Mouse (Mus musculus) stomach, postnatal 0 days (tissue): ENCODE measurements around the gene Kctd4. TPM values are rescaled to one million over a fixed set of nuclear protein-coding genes. Genes with fewer than 3 reads are reported as not detected.
A peak's percentile ranks its signal among the peaks of the same experiment; 100 is the strongest.

Source experiments
- ATAC-seq: fragments of 200-750 bp; cut with Nextera tagmentation; 2 replicates; pipeline ENCODE4 v1.8.0; 2017; ENCODE audit not compliant: low FRiP score, low TSS enrichment
- DNase-seq: peaks from one replicate; pipeline ENCODE4 v3.0.0-alpha.2; 2016; ENCODE audit warnings: low spot score
- H3K27ac ChIP-seq: fragments of 300-500 bp; sonication (generic); replicated peaks from 2 replicates; pipeline ENCODE4 v1.5.1; 2014; ENCODE audit warnings: mild to moderate bottlenecking, control low read depth
- H3K27me3 ChIP-seq: fragments of 300-500 bp; sonication (generic); 2 replicates; pipeline ENCODE4 v1.6.1; 2014; ENCODE audit warnings: low read length; ENCODE audit not compliant: control insufficient read depth, insufficient read depth
- H3K36me3 ChIP-seq: fragments of 300-500 bp; sonication (generic); 2 replicates; pipeline ENCODE4 v1.6.1; 2014; ENCODE audit warnings: low read length, mixed read lengths; ENCODE audit not compliant: control insufficient read depth, insufficient read depth
- H3K4me1 ChIP-seq: fragments of 300-500 bp; sonication (generic); replicated peaks from 2 replicates; pipeline ENCODE4 v1.6.1; 2014; ENCODE audit warnings: antibody characterized with exemption; ENCODE audit not compliant: control insufficient read depth, insufficient read depth
- H3K4me2 ChIP-seq: fragments of 300-500 bp; sonication (generic); replicated peaks from 2 replicates; pipeline ENCODE4 v1.6.1; 2014; ENCODE audit warnings: low read depth, mild to moderate bottlenecking, control low read depth, moderate library complexity
- H3K4me3 ChIP-seq: fragments of 300-500 bp; sonication (generic); 2 replicates; pipeline ENCODE4 v1.5.1; 2014; ENCODE audit warnings: low read depth, low read length, control low read depth
- H3K9ac ChIP-seq: fragments of 300-500 bp; sonication (generic); 2 replicates; pipeline ENCODE4 v1.6.1; 2014; ENCODE audit warnings: mild to moderate bottlenecking, low read length, control low read depth, mixed read lengths
- H3K9me3 ChIP-seq: fragments of 300-500 bp; sonication (generic); 2 replicates; pipeline ENCODE4 v1.6.1; 2016; ENCODE audit warnings: low read length; ENCODE audit not compliant: control insufficient read depth
- CTCF ChIP-seq: IDR thresholded peaks from 2 replicates; pipeline ENCODE4 v1.5.1; 2016; ENCODE audit warnings: antibody characterized with exemption, low read depth, mild to moderate bottlenecking, moderate library complexity
- EP300 ChIP-seq: optimal IDR thresholded peaks from 2 replicates; pipeline ENCODE3; 2016; ENCODE audit warnings: antibody characterized with exemption
- WGBS: fragments of 180-500 bp; shearing (Covaris S2); extraction: QIAGEN DNeasy Blood & Tissue Kit; methylation state at CpG from one replicate; pipeline ENCODE4 v1.1.7; 2014; 5-methylcytosine and 5-hydroxymethylcytosine counted together
- polyA plus RNA-seq: library from polyadenylated mRNA; unstranded; fragments of >200 nt; fragmentation: Nextera tagmentation; extraction: Ambion mirVana; gene quantifications from 2 replicates; pipeline ENCODE4 v1.2.1, GENCODE M21; 2015

Kctd4 gene
- polyA plus RNA-seq, 1 experiment from 2014 or later: 10.4 TPM

DNA sequence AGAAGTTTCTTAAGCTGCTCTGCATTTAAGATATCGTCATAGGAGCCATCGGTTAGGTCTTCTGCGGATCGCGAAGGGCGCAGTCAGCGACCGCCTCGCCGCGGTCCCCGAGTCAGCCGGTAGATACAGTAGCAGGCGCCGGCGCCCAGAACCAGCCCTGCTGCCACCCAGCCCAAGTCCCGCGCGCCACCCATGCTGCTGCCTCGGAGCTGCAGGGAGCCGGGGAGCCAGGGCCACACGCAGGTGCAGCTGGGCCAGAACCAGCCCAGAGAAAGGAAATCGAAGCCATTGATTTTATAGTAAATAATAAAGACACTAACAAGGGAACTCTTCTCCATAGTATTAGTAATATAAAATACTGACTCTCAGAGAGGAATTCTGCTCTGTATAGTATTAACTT is 23.5 kb upstream of the Kctd4 start:
- Histone ChIP-seq H3K4me2 (no peak overlapping the region), H3K27me3 (no peaks in the 10 kb centered on the region), H3K4me1 (no peaks in the 10 kb centered on the region), H3K4me3 (no peak overlapping the region), H3K36me3 (no peaks in the 10 kb centered on the region), H3K27ac (no peak overlapping the region), H3K9ac (no peak overlapping the region), H3K9me3 (no peaks in the 10 kb centered on the region)
- DNase-seq (no peak), ATAC-seq (no peak)
- TF ChIP-seq EP300 (no peak), CTCF (no peak)
- 96% methylated on average over 23 of the region's 23 CpGs for WGBS

DNA sequence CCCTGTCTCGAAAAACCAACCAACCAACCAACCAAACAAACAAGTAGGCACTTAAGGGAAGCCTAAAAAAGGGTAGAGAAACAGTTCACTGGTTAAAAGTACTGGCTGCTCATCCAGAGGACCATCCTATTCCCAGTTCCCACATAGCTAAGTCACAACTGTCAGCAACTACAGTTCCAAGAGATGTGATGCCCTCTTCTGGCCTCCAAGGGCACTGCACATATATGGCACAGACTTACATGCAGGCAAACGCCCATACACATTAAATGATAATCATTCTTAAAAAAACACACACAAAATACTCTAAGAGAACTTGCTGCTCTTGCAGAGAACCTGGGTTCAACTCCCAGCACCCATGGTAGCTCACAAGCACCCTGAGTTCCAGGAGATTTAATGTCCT is 20.4 kb upstream of the Kctd4 start:
- Histone ChIP-seq H3K4me1 (no peaks in the 10 kb centered on the region), H3K4me2 (no peak overlapping the region), H3K27ac (no peak overlapping the region), H3K36me3 (no peaks in the 10 kb centered on the region), H3K4me3 (no peak overlapping the region), H3K9ac (no peak overlapping the region), H3K9me3 (no peaks in the 10 kb centered on the region), H3K27me3 (no peaks in the 10 kb centered on the region)
- DNase-seq (no peak), ATAC-seq (no peak)
- TF ChIP-seq CTCF: peak; percentile 56
- TF ChIP-seq EP300: no peak
- 83% methylated on average over 2 of the region's 2 CpGs for WGBS

DNA sequence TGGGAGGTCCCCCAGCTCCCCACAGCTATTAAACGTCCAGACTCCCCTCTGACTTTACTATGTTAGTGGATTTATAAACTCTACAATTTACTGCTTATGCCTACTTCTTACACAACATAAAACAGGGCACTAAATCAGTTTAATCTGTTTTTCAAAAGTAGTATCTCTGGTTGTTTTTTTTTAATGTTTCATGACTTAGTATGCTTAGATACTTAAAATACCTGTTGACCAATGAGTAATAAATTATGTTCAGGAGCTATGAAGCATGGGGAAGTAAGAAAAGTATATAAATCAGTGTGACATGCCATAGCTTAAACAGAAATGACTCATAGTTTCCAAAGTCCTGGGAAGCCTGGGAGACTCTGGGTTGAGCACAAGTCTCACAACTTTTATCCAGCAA is 17.1 kb upstream of the Kctd4 start:
- TF ChIP-seq CTCF (no peak), EP300 (peak; percentile 70)
- H3K27ac ChIP-seq: no peak overlapping the region
- no peaks in the 10 kb centered on the region for H3K9me3 ChIP-seq
- no peak overlapping the region for H3K4me2 ChIP-seq
- no peaks in the 10 kb centered on the region for H3K4me1 ChIP-seq
- H3K9ac ChIP-seq: no peak overlapping the region
- DNase-seq (no peak), ATAC-seq (peak; percentile 80)
- WGBS: 37% methylated on average over 1 of the region's 1 CpGs
- H3K4me3 ChIP-seq: no peak overlapping the region
- H3K36me3 ChIP-seq: no peaks in the 10 kb centered on the region
- no peaks in the 10 kb centered on the region for H3K27me3 ChIP-seq

DNA sequence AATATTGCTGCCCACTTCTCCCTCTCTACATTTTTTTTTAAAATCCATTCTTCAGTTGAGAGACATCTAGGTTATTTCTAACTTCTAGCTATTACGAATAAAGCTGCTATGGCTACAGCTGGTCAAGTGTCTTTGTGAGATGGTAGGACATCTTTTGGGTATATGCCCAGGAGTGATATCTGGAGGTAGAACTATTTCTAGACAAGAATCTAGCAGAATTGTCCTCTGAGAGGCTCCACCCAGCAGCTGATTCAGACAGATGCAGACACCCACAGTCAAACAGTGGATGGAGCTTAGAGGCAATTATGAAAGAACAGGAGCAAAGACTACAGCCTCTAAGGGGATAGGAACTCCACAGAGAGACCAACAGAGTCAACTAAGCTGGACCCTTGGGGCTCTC is 13.3 kb upstream of the Kctd4 start:
- no peaks in the 10 kb centered on the region for H3K9me3 ChIP-seq
- no peaks in the 10 kb centered on the region for H3K4me1 ChIP-seq
- H3K27ac ChIP-seq: no peak overlapping the region
- WGBS: 95% methylated on average over 1 of the region's 1 CpGs
- ATAC-seq (no peak), DNase-seq (no peak)
- no peaks in the 10 kb centered on the region for H3K27me3 ChIP-seq
- H3K36me3 ChIP-seq: no peaks in the 10 kb centered on the region
- H3K4me3 ChIP-seq: no peak overlapping the region
- no peak for TF ChIP-seq EP300
- TF ChIP-seq CTCF: no peak
- H3K4me2 ChIP-seq: no peak overlapping the region
- H3K9ac ChIP-seq: no peak overlapping the region

DNA sequence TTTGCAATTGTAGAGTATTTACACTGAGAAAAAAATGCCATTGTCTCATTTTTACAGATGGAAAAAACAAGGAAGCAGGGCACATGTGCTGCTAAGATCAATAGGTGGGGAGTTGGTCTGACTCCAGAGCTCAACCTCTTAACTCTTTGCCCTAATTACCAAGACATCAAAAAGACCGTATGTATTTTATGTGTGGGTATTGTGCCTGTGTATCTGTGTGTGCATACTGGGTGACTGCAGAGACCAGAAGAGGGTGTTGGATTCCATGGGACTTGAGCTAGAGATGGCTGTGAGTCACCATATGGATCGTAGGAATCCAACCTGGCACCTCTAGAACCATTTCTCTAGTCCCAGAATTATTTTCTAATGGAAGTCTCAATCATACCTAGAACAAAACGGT is 12.4 kb upstream of the Kctd4 start:
- ATAC-seq: peak; percentile 61; the same call in 1 of the 2 replicates
- 74% methylated on average over 3 of the region's 3 CpGs for WGBS

DNA sequence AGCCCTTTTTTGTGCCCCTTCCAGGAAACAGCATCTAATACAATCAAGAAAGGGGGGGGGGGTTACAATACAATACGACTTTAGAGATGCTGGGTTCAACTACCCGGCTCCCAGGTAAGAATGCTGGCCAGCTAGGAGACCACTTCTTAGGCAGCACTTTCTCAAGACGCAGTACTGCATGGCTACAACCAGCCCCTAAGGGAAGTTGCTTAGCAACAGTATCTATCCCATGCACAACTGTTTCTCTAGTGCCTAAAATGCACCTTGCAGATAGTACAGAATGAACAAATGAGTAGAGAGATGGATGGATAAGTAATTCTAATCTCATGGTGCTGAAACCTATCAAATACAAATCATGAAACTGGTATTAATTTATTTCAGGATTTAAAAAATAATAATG is 7.1 kb upstream of the Kctd4 start:
- ATAC-seq (no peak), DNase-seq (no peak)
- Histone ChIP-seq H3K36me3 (no peaks in the 10 kb centered on the region), H3K4me2 (no peak overlapping the region), H3K9me3 (no peaks in the 10 kb centered on the region), H3K27me3 (no peaks in the 10 kb centered on the region), H3K27ac (no peak overlapping the region), H3K4me3 (no peak overlapping the region), H3K9ac (no peak overlapping the region), H3K4me1 (no peaks in the 10 kb centered on the region)
- WGBS: 70% methylated on average over 3 of the region's 3 CpGs
- no peak for TF ChIP-seq CTCF
- no peak for TF ChIP-seq EP300

More for the DNA sequence above, 12.4 kb upstream of the Kctd4 start:
- Histone ChIP-seq H3K9ac (no peak overlapping the region), H3K4me1 (no peaks in the 10 kb centered on the region), H3K27me3 (no peaks in the 10 kb centered on the region), H3K4me2 (no peak overlapping the region), H3K27ac (no peak overlapping the region), H3K4me3 (no peak overlapping the region), H3K9me3 (no peaks in the 10 kb centered on the region), H3K36me3 (no peaks in the 10 kb centered on the region)
- TF ChIP-seq EP300: no peak
- TF ChIP-seq CTCF: no peak
- no peak for DNase-seq
